Mouse (Mus musculus) limb, embryonic 11.5 days (tissue): ENCODE measurements around the gene Tln2. TPM values are rescaled to one million over a fixed set of nuclear protein-coding genes. Genes with fewer than 3 reads are reported as not detected.

Experiments
- ATAC-seq: fragments of 200-750 bp; cut with Nextera tagmentation; 2 replicates; pipeline ENCODE4 v1.8.0; 2017; ENCODE audit warnings: low read depth; ENCODE audit not compliant: insufficient number of reproducible peaks, low FRiP score, low TSS enrichment
- DNase-seq: peaks from one replicate; pipeline ENCODE4 v3.0.0-alpha.2; 2015; ENCODE audit warnings: low spot score
- H3K27ac ChIP-seq: fragments of 300-500 bp; sonication (generic); replicated peaks from 2 replicates; pipeline ENCODE4 v1.5.1; 2014; ENCODE audit warnings: low read depth, mild to moderate bottlenecking, low read length
- H3K27me3 ChIP-seq: fragments of 300-500 bp; sonication (generic); 2 replicates; pipeline ENCODE4 v1.6.1; 2014; ENCODE audit warnings: mild to moderate bottlenecking, low read length, mixed read lengths; ENCODE audit not compliant: control insufficient read depth, insufficient read depth
- H3K36me3 ChIP-seq: fragments of 300-500 bp; sonication (generic); 2 replicates; pipeline ENCODE4 v1.6.1; 2014; ENCODE audit warnings: mild to moderate bottlenecking, low read length, moderate library complexity, mixed read lengths; ENCODE audit not compliant: control insufficient read depth, insufficient read depth
- H3K4me1 ChIP-seq: fragments of 300-500 bp; sonication (generic); 2 replicates; pipeline ENCODE4 v1.6.1; 2014; ENCODE audit warnings: low read length, mixed read lengths; ENCODE audit not compliant: control insufficient read depth, insufficient read depth
- H3K4me2 ChIP-seq: fragments of 300-500 bp; sonication (generic); 2 replicates; pipeline ENCODE4 v1.6.1; 2014; ENCODE audit warnings: low read depth, mild to moderate bottlenecking, moderate library complexity; ENCODE audit not compliant: severe bottlenecking
- H3K4me3 ChIP-seq: fragments of 300-500 bp; sonication (generic); 2 replicates; pipeline ENCODE4 v1.5.1; 2014; ENCODE audit warnings: low read depth, low read length
- H3K9ac ChIP-seq: fragments of 300-500 bp; sonication (generic); 2 replicates; pipeline ENCODE4 v1.6.1; 2014; ENCODE audit warnings: mild to moderate bottlenecking, low read length
- H3K9me3 ChIP-seq: fragments of 300-500 bp; sonication (generic); 2 replicates; pipeline ENCODE4 v1.6.1; 2016; ENCODE audit warnings: low read length; ENCODE audit not compliant: control insufficient read depth
- WGBS: fragments of 180-500 bp; shearing (Covaris S2); extraction: QIAGEN DNeasy Blood & Tissue Kit; methylation state at CpG from one replicate; pipeline ENCODE4 v1.1.7; 2014; 5-methylcytosine and 5-hydroxymethylcytosine counted together
- polyA plus RNA-seq: library from polyadenylated mRNA; unstranded; fragments of >200 nt; fragmentation: Nextera tagmentation; extraction: Ambion mirVana; gene quantifications from 2 replicates; pipeline ENCODE4 v1.2.1, GENCODE M21; 2014

Gene Tln2
- polyA plus RNA-seq, 1 experiment from 2014 or later, result 28.2 TPM

DNA sequence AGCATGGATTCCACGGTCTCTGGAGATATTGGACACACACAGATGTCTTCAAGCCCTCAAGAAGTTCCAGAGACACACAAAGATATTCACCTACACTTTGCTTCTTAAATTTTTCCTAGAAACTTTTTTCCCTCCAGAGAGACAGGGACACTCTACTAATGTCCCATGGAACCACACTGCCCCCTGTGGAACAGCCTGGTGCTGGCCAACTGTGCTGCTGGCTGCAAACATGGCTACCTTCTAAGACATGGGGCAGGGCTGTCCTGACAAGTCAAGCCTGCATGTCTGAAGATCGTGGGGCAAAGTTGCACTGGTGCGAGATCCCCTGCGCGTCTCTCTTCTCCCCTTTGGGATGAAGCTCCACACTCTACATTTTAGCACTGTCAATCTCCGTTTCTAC is 346.2 kb downstream of the Tln2 start:
- Histone ChIP-seq H3K27me3 (no peaks in the 10 kb centered on the region), H3K4me1 (peaks cover 12% of the 10 kb centered on the region; the same call in 1 of the 2 replicates), H3K4me3 (no peak overlapping the region), H3K27ac (no peak overlapping the region), H3K4me2 (no peak overlapping the region), H3K9me3 (no peaks in the 10 kb centered on the region), H3K36me3 (no peaks in the 10 kb centered on the region), H3K9ac (no peak overlapping the region)
- ATAC-seq (0 out of 2 replicates have a peak, but pooled peaks have one; percentile 55), DNase-seq (peak; percentile 87)
- 61% methylated on average over 6 of the region's 6 CpGs for WGBS

DNA sequence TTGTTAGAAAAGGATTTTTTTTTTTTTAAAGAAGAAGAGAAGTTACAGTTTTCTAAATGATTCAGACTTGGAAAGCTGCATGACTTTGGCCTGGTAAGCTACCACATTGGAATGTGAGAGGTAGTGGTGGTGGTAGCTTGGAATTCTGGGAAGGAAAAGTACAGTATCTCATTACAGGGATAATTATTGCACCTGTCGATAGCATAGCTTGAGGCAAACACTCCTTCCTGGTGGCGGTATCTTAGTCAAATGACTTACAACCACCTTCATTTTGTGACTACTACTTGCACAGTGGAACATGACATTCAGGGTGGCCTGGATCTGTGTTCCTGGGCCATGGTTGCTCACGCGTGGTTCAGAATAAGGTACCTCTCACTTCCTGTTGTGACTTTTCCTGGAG is 348.3 kb downstream of the Tln2 start:
- no peaks in the 10 kb centered on the region for H3K9me3 ChIP-seq
- ATAC-seq (no peak), DNase-seq (no peak)
- no peak overlapping the region for H3K9ac ChIP-seq
- no peaks in the 10 kb centered on the region for H3K27me3 ChIP-seq
- WGBS, result 86% methylated on average over 4 of the region's 4 CpGs
- no peaks in the 10 kb centered on the region for H3K36me3 ChIP-seq
- no peak overlapping the region for H3K27ac ChIP-seq
- peaks cover 12% of the 10 kb centered on the region; the same call in 1 of the 2 replicates for H3K4me1 ChIP-seq
- no peak overlapping the region for H3K4me2 ChIP-seq
- H3K4me3 ChIP-seq, result no peak overlapping the region

DNA sequence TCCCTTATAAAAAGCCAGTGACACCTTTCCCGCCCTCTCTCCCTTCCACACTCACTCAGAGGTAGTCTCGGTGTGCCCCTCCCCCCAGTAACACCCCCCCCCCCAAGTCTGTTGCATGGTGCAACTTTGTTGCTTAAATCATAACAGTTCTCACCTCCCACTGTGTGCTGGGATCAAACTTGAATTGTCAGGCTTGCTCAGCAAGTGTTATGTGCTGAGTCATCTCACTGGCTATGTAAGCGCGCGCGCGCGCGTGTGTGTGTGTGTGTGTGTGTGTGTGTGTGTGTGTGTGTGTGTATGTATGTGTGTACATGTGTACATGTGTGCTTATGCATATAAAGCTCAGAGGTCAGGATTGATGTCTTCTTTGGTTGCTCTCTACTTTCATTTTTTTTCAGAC is 350.1 kb downstream of the Tln2 start:
- Histone ChIP-seq H3K4me2 (no peak overlapping the region), H3K9me3 (no peaks in the 10 kb centered on the region), H3K4me1 (peaks cover 9% of the 10 kb centered on the region; the same call in 1 of the 2 replicates), H3K27ac (no peak overlapping the region), H3K4me3 (no peak overlapping the region), H3K9ac (no peak overlapping the region), H3K27me3 (no peaks in the 10 kb centered on the region), H3K36me3 (no peaks in the 10 kb centered on the region)
- WGBS, result 96% methylated on average over 9 of the region's 9 CpGs
- DNase-seq, result no peak
- ATAC-seq, result no peak

GRCm38 (mm10) chr9:67208420-67208819 is 351.1 kb downstream of the Tln2 start:
- DNase-seq (peak; percentile 35), ATAC-seq (no peak; the same call in 1 of the 2 replicates)
- no peaks in the 10 kb centered on the region for H3K27me3 ChIP-seq
- H3K9ac ChIP-seq, result no peak overlapping the region
- no peaks in the 10 kb centered on the region for H3K36me3 ChIP-seq
- 0 out of 2 replicates have a peak overlapping the region, but pooled peaks have one; percentile 3 for H3K4me2 ChIP-seq
- H3K4me3 ChIP-seq, result no peak overlapping the region
- peaks cover 6% of the 10 kb centered on the region; the same call in 1 of the 2 replicates for H3K4me1 ChIP-seq
- H3K27ac ChIP-seq, result no peak overlapping the region
- 24% methylated on average over 3 of the region's 3 CpGs for WGBS
- no peaks in the 10 kb centered on the region for H3K9me3 ChIP-seq

GRCm38 (mm10) chr9:67205175-67205574 is 354.3 kb downstream of the Tln2 start:
- peaks cover 5% of the 10 kb centered on the region; the same call in 1 of the 2 replicates for H3K4me1 ChIP-seq
- H3K4me3 ChIP-seq, result no peak overlapping the region
- no peak overlapping the region for H3K4me2 ChIP-seq
- H3K9me3 ChIP-seq, result no peaks in the 10 kb centered on the region
- DNase-seq (no peak), ATAC-seq (no peak)
- no peak overlapping the region for H3K27ac ChIP-seq
- no peaks in the 10 kb centered on the region for H3K27me3 ChIP-seq
- no peaks in the 10 kb centered on the region for H3K36me3 ChIP-seq
- H3K9ac ChIP-seq, result no peak overlapping the region
- WGBS, result 72% methylated on average over 4 of the region's 4 CpGs

GRCm38 (mm10) chr9:67196609-67197008 is 362.9 kb downstream of the Tln2 start:
- H3K4me3 ChIP-seq, result no peak overlapping the region
- H3K4me2 ChIP-seq, result no peak overlapping the region
- WGBS, result 96% methylated on average over 8 of the region's 8 CpGs
- no peaks in the 10 kb centered on the region for H3K4me1 ChIP-seq
- ATAC-seq (no peak), DNase-seq (no peak)
- H3K9ac ChIP-seq, result no peak overlapping the region
- H3K27ac ChIP-seq, result no peak overlapping the region
- no peaks in the 10 kb centered on the region; the same call in 1 of the 2 replicates for H3K9me3 ChIP-seq
- no peaks in the 10 kb centered on the region for H3K36me3 ChIP-seq
- no peaks in the 10 kb centered on the region for H3K27me3 ChIP-seq

DNA sequence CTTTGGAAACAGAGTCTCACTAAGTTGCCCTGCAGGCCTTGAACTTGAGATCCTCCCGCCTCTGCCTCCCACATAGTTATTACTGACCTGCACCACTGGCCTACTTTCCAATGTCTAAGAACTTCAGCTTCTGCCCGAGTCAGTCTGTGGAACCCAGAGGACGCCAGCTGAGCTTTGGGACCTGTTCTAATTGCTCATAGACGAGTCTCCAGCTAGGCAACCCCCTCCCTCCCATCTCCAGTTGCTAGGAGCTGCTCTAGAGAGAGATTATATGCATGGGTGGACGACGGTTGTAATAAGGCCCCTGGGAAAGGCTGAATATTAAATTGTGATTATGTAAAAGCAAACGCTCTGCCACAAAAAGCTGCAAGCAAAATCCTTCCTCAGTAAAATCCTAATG is 364.2 kb downstream of the Tln2 start:
- Histone ChIP-seq H3K27me3 (no peaks in the 10 kb centered on the region), H3K36me3 (no peaks in the 10 kb centered on the region), H3K4me2 (no peak overlapping the region), H3K9ac (no peak overlapping the region), H3K4me3 (no peak overlapping the region), H3K4me1 (no peaks in the 10 kb centered on the region), H3K9me3 (no peaks in the 10 kb centered on the region; the same call in 1 of the 2 replicates), H3K27ac (no peak overlapping the region)
- WGBS, result 81% methylated on average over 7 of the region's 7 CpGs
- no peak for ATAC-seq
- DNase-seq, result no peak

DNA sequence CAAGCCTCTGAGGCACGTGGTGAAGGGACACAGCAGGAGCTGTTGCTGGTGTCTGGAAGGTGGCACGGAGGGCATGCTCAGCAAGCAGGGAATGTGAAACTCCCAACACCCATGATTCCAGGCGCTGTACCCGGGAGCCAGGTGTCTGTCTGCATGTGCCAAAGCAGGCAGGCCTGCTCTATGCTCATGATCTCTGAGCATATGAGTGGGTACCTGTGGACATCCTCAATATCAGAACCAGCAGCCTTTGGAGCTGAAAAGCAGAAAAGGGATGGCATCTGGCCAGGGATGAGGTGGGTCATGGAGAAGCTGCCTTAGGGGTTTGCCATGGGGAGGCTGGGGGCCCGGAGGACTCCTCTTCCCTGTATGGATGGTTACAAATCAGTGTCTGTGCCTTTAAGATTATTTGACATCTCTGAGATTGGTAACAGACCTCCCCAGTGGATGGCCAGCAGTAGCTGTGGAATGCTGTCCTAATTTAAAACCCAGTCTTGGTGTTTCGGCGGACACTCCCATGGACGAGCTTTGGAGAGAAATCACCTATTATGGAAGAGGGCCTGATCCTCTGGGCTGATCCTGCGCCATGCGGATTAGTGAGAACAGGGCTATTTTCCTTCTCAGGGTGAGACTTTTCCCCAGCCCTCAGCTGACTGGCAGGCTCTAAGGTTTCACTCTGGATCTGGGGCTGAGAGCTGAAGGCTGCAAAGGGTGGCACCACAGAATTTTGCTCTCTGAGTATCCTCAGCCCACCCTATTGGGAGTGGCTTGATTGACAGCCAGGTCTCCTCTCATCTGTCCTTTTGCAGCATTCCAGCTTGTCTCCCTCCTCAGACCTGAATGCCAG is 367.8 kb downstream of the Tln2 start:
- no peak overlapping the region for H3K9ac ChIP-seq
- H3K4me2 ChIP-seq, result no peak overlapping the region
- H3K27ac ChIP-seq, result no peak overlapping the region
- 63% methylated on average over 10 of the region's 10 CpGs for WGBS
- H3K4me3 ChIP-seq, result no peak overlapping the region
- no peaks in the 10 kb centered on the region for H3K9me3 ChIP-seq
- DNase-seq, result no peak
- H3K27me3 ChIP-seq, result no peaks in the 10 kb centered on the region
- H3K4me1 ChIP-seq, result no peaks in the 10 kb centered on the region
- no peaks in the 10 kb centered on the region for H3K36me3 ChIP-seq
- ATAC-seq, result no peak
